Mouse (Mus musculus) intestine, embryonic 16.5 days (tissue): ENCODE measurements around the gene Tmem120a. TPM values are rescaled to one million over a fixed set of nuclear protein-coding genes. Genes with fewer than 3 reads are reported as not detected.

Experiments used
- ATAC-seq: fragments of 200-750 bp; cut with Nextera tagmentation; 2 replicates; pipeline ENCODE4 v1.8.0; 2017; ENCODE audit warnings: moderate TSS enrichment, moderate library complexity
- H3K27ac ChIP-seq: fragments of 300-500 bp; sonication (generic); 2 replicates; pipeline ENCODE4 v1.5.1; 2014; ENCODE audit warnings: mild to moderate bottlenecking, low read length
- H3K27me3 ChIP-seq: fragments of 300-500 bp; sonication (generic); replicated peaks from 2 replicates; pipeline ENCODE4 v1.6.1; 2014; ENCODE audit warnings: low read length, control low read depth, mixed read lengths; ENCODE audit not compliant: control insufficient read depth, insufficient read depth
- H3K36me3 ChIP-seq: fragments of 300-500 bp; sonication (generic); 2 replicates; pipeline ENCODE4 v1.6.1; 2014; ENCODE audit warnings: low read length, control low read depth; ENCODE audit not compliant: control insufficient read depth, insufficient read depth
- H3K4me1 ChIP-seq: fragments of 300-500 bp; sonication (generic); 2 replicates; pipeline ENCODE4 v1.6.1; 2014; ENCODE audit warnings: low read length, control low read depth, mixed read lengths; ENCODE audit not compliant: control insufficient read depth, insufficient read depth
- H3K4me2 ChIP-seq: fragments of 300-500 bp; sonication (generic); 2 replicates; pipeline ENCODE4 v1.6.1; 2014; ENCODE audit warnings: low read depth, low read length, control low read depth
- H3K4me3 ChIP-seq: fragments of 300-500 bp; sonication (generic); 2 replicates; pipeline ENCODE4 v1.5.1; 2014; ENCODE audit warnings: mild to moderate bottlenecking, low read length
- H3K9ac ChIP-seq: fragments of 300-500 bp; sonication (generic); 2 replicates; pipeline ENCODE4 v1.6.1; 2014; ENCODE audit warnings: low read depth, low read length
- H3K9me3 ChIP-seq: fragments of 300-500 bp; sonication (generic); 2 replicates; pipeline ENCODE4 v1.6.1; 2016; ENCODE audit warnings: low read length, control low read depth; ENCODE audit not compliant: control insufficient read depth
- WGBS: fragments of 180-500 bp; shearing (Covaris S2); extraction: QIAGEN DNeasy Blood & Tissue Kit; methylation state at CpG from one replicate; pipeline ENCODE4 v1.1.7; 2014; 5-methylcytosine and 5-hydroxymethylcytosine counted together
- polyA plus RNA-seq: library from polyadenylated mRNA; unstranded; fragments of >200 nt; fragmentation: Nextera tagmentation; extraction: Ambion mirVana; gene quantifications from 2 replicates; pipeline ENCODE4 v1.2.1, GENCODE M21; 2015

Tmem120a gene
- polyA plus RNA-seq, 1 experiment from 2014 or later: 65.1 TPM

GRCm38 (mm10) chr5:135763526-135763925 lies 19.3 kb upstream of the Tmem120a start:
- Histone ChIP-seq H3K4me3 (no peak overlapping the region), H3K4me2 (no peak overlapping the region), H3K27ac (no peak overlapping the region), H3K27me3 (no peaks in the 10 kb centered on the region), H3K36me3 (no peaks in the 10 kb centered on the region), H3K9ac (no peak overlapping the region), H3K4me1 (no peaks in the 10 kb centered on the region), H3K9me3 (no peaks in the 10 kb centered on the region)
- no peak for ATAC-seq
- WGBS: 4% methylated on average over 7 of the region's 7 CpGs

- H3K27me3 ChIP-seq: no peaks in the 10 kb centered on the region
- no peak overlapping the region for H3K4me2 ChIP-seq
- H3K36me3 ChIP-seq: no peaks in the 10 kb centered on the region
- WGBS: 71% methylated on average over 3 of the region's 3 CpGs
- no peak overlapping the region for H3K4me3 ChIP-seq
- no peak for ATAC-seq
- no peak overlapping the region for H3K9ac ChIP-seq
- H3K4me1 ChIP-seq: no peaks in the 10 kb centered on the region
- H3K9me3 ChIP-seq: no peaks in the 10 kb centered on the region
- H3K27ac ChIP-seq: no peak overlapping the region
Observed at GRCm38 (mm10) chr5:135761881-135762280, 17.6 kb upstream of the Tmem120a start.

GRCm38 (mm10) chr5:135751595-135751994 lies 7.3 kb upstream of the Tmem120a start:
- H3K4me1 ChIP-seq: no peaks in the 10 kb centered on the region
- no peaks in the 10 kb centered on the region for H3K27me3 ChIP-seq
- H3K4me2 ChIP-seq: no peak overlapping the region
- no peak for ATAC-seq
- H3K9ac ChIP-seq: no peak overlapping the region
- no peaks in the 10 kb centered on the region for H3K9me3 ChIP-seq
- no peak overlapping the region for H3K4me3 ChIP-seq
- no peaks in the 10 kb centered on the region for H3K36me3 ChIP-seq
- WGBS: 65% methylated on average over 2 of the region's 2 CpGs
- H3K27ac ChIP-seq: no peak overlapping the region

- Histone ChIP-seq H3K9me3 (no peaks in the 10 kb centered on the region), H3K4me2 (no peak overlapping the region), H3K36me3 (no peaks in the 10 kb centered on the region), H3K9ac (no peak overlapping the region), H3K4me1 (no peaks in the 10 kb centered on the region), H3K27me3 (no peaks in the 10 kb centered on the region), H3K27ac (no peak overlapping the region), H3K4me3 (no peak overlapping the region)
- no peak for ATAC-seq
- 90% methylated on average over 1 of the region's 1 CpGs for WGBS
Observed at GRCm38 (mm10) chr5:135751041-135751440, 6.8 kb upstream of the Tmem120a start.

GRCm38 (mm10) chr5:135744742-135745141 lies 494 bp upstream of the Tmem120a start:
- H3K4me2 ChIP-seq: peak overlapping the region; percentile 95
- no peaks in the 10 kb centered on the region for H3K27me3 ChIP-seq
- peak overlapping the region; percentile 93 for H3K4me3 ChIP-seq
- no peaks in the 10 kb centered on the region for H3K36me3 ChIP-seq
- H3K27ac ChIP-seq: no peak overlapping the region
- ATAC-seq: peak; percentile 8; the same call in 1 of the 2 replicates
- no peaks in the 10 kb centered on the region for H3K9me3 ChIP-seq
- WGBS: 21% methylated on average over 12 of the region's 12 CpGs
- peaks cover 9% of the 10 kb centered on the region for H3K4me1 ChIP-seq
- H3K9ac ChIP-seq: peak overlapping the region; percentile 60

GRCm38 (mm10) chr5:135742941-135743740 lies 1.1 kb downstream of the Tmem120a start:
- peak overlapping the region; percentile 95 for H3K4me2 ChIP-seq
- H3K9ac ChIP-seq: peak overlapping the region; percentile 80
- no peak; the same call in 1 of the 2 replicates for ATAC-seq
- no peaks in the 10 kb centered on the region for H3K9me3 ChIP-seq
- WGBS: 21% methylated on average over 18 of the region's 18 CpGs
- H3K27me3 ChIP-seq: no peaks in the 10 kb centered on the region
- no peaks in the 10 kb centered on the region for H3K36me3 ChIP-seq
- peak overlapping the region; percentile 93 for H3K4me3 ChIP-seq
- H3K4me1 ChIP-seq: peaks cover 12% of the 10 kb centered on the region
- peak overlapping the region; percentile 48; the same call in 1 of the 2 replicates for H3K27ac ChIP-seq

- no peak for ATAC-seq
- Histone ChIP-seq H3K27ac (no peak overlapping the region), H3K4me3 (no peak overlapping the region), H3K36me3 (no peaks in the 10 kb centered on the region), H3K9me3 (no peaks in the 10 kb centered on the region), H3K9ac (no peak overlapping the region), H3K4me1 (peaks cover 14% of the 10 kb centered on the region), H3K27me3 (no peaks in the 10 kb centered on the region), H3K4me2 (no peak overlapping the region)
- WGBS: 58% methylated on average over 10 of the region's 10 CpGs
Observed at GRCm38 (mm10) chr5:135742156-135742555, 2.1 kb downstream of the Tmem120a start.

- no peaks in the 10 kb centered on the region for H3K27me3 ChIP-seq
- WGBS: 24% methylated on average over 6 of the region's 6 CpGs
- H3K9ac ChIP-seq: no peak overlapping the region
- no peak overlapping the region for H3K4me3 ChIP-seq
- ATAC-seq: no peak
- peaks cover 14% of the 10 kb centered on the region for H3K4me1 ChIP-seq
- peaks cover 27% of the 10 kb centered on the region for H3K36me3 ChIP-seq
- H3K9me3 ChIP-seq: no peaks in the 10 kb centered on the region
- H3K4me2 ChIP-seq: no peak overlapping the region
- H3K27ac ChIP-seq: no peak overlapping the region
Observed at GRCm38 (mm10) chr5:135738266-135738665, 6.0 kb downstream of the Tmem120a start.

- peaks cover 7% of the 10 kb centered on the region for H3K4me1 ChIP-seq
- H3K27me3 ChIP-seq: no peaks in the 10 kb centered on the region
- H3K27ac ChIP-seq: no peak overlapping the region
- no peak overlapping the region for H3K4me3 ChIP-seq
- no peak overlapping the region for H3K4me2 ChIP-seq
- H3K9ac ChIP-seq: no peak overlapping the region
- H3K9me3 ChIP-seq: no peaks in the 10 kb centered on the region
- ATAC-seq: no peak
- 79% methylated on average over 7 of the region's 7 CpGs for WGBS
- H3K36me3 ChIP-seq: peaks cover 33% of the 10 kb centered on the region
Observed at GRCm38 (mm10) chr5:135737154-135737553, 7.1 kb downstream of the Tmem120a start.
